Mouse (Mus musculus): ENCODE data around the gene Gm21913. TPM values are rescaled to one million over a fixed set of nuclear protein-coding genes. Genes with fewer than 3 reads are reported as not detected.
"Not testable (repeated sequence)": the region's sequence is repeated elsewhere in the genome, so short reads cannot be mapped to it uniquely, and the experiment has no call there.

The Gm21913 gene
- polyA plus RNA-seq (2017; shearing (Covaris generic)), result not detected

DNA sequence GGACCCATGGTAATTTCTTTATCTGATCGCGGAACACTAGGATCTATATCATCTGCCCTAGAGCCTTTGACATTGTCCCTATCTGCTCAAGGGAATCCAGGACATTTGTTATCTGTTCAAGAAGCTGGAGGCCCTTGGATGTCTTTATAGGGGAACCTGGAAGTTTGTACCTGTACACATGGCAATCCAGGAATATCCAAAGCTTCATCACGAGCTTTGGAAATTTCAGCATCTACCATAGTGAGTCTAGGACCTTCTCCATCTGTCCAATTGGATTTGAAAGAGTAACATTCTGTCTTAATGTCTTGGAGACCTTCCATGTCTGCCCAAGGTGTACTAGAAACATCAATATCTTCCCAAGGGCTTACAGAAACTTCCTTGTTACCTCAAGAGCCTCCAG, at the start of gene Gm21913:
Gene Gm21913, plus strand, starts transcription at position 301 of the 400 bp plus-strand sequence.
- not testable (repeated sequence) for ATAC-seq

Other genes with a start within 250 kb of the Gm21913 start
- not detected for gene Gm29110, start 153.4 kb upstream of the Gm21913 start, polyA plus RNA-seq (2017; shearing (Covaris generic))

Measured in inflammation-experienced regulatory T-cells, adult 6 months (primary cell).